Mouse (Mus musculus): ENCODE measurements at regions not wholly inside any gene's neighbourhood (a gene's known extent, or its start where the extent isn't known, plus 50 kb on each side); places are given as distances from the start of the nearest gene placed in this dataset.
A peak's percentile ranks its signal among the peaks of the same experiment; 100 is the strongest.

- H3K27me3 ChIP-seq (ENCODE audit: control insufficient read depth, insufficient read depth, low read length), result no peaks in the 10 kb centered on the region
- DNase-seq (ENCODE audit: low spot score) (no peak), ATAC-seq (ENCODE audit: insufficient read depth, low read depth) (no peak)
- H3K27ac ChIP-seq (ENCODE audit: low read depth), result no peak overlapping the region
- H3K4me1 ChIP-seq (ENCODE audit: control insufficient read depth, insufficient read depth), result no peaks in the 10 kb centered on the region
- H3K4me3 ChIP-seq (ENCODE audit: low read depth, low read length), result no peak overlapping the region
- peak overlapping the region; percentile 61 for H3K4me2 ChIP-seq (ENCODE audit: low read depth, low read length)
- H3K36me3 ChIP-seq (replicated peaks; ENCODE audit: control insufficient read depth, insufficient read depth, low read length), result no peaks in the 10 kb centered on the region
- H3K9ac ChIP-seq (replicated peaks; ENCODE audit: low read depth, low read length), result no peak overlapping the region
- H3K9me3 ChIP-seq (replicated peaks; ENCODE audit: control insufficient read depth, low read length), result no peaks in the 10 kb centered on the region
- TF ChIP-seq CTCF (IDR thresholded peaks at IDR 0.05; ENCODE audit: low read depth) (no peak), EP300 (IDR thresholded peaks at IDR 0.05; ENCODE audit: low read depth) (no peak)
- WGBS, result 73% methylated on average over 4 of the region's 4 CpGs
Measured at GRCm38 (mm10) chr14:99579765-99580266, 281.3 kb downstream of the Klf5 start.

DNA sequence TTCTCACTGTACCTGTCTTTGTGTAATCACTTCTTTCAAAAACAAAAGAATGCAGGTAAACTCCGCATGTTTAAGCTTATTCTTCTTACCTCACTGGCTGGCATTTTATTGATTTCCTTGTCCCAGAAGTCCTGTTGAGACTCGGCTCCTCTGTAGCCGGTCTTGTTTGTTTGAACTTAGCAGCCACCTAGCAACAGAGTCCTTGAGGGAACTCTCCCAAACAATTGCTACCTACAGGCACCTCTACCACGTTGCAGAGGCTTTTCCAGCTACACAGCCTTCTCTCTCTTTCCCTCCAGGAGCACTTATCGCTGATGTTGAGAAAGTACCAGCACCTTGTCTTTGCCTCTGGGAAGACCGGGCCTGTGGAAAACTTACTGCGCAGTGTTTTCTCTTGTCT lies 285.7 kb downstream of the Klf5 start:
- no peak for TF ChIP-seq CTCF (IDR thresholded peaks at IDR 0.05; ENCODE audit: low read depth)
- TF ChIP-seq EP300 (IDR thresholded peaks at IDR 0.05; ENCODE audit: low read depth), result no peak
- Histone ChIP-seq H3K9me3 (replicated peaks; ENCODE audit: control insufficient read depth, low read length) (no peaks in the 10 kb centered on the region), H3K36me3 (replicated peaks; ENCODE audit: control insufficient read depth, insufficient read depth, low read length) (no peaks in the 10 kb centered on the region), H3K27me3 (ENCODE audit: control insufficient read depth, insufficient read depth, low read length) (no peaks in the 10 kb centered on the region), H3K4me3 (ENCODE audit: low read depth, low read length) (no peak overlapping the region), H3K4me2 (ENCODE audit: low read depth, low read length) (no peak overlapping the region), H3K27ac (ENCODE audit: low read depth) (no peak overlapping the region), H3K9ac (replicated peaks; ENCODE audit: low read depth, low read length) (no peak overlapping the region), H3K4me1 (ENCODE audit: control insufficient read depth, insufficient read depth) (no peaks in the 10 kb centered on the region)
- ATAC-seq (ENCODE audit: insufficient read depth, low read depth) (no peak), DNase-seq (ENCODE audit: low spot score) (no peak)
- WGBS, result 28% methylated on average over 7 of the region's 7 CpGs

- 89% methylated on average over 7 of the region's 7 CpGs for WGBS
- no peak overlapping the region for H3K9ac ChIP-seq (replicated peaks; ENCODE audit: low read depth, low read length)
- ATAC-seq (ENCODE audit: insufficient read depth, low read depth) (no peak), DNase-seq (ENCODE audit: low spot score) (no peak)
- H3K27ac ChIP-seq (ENCODE audit: low read depth), result no peak overlapping the region
- H3K9me3 ChIP-seq (replicated peaks; ENCODE audit: control insufficient read depth, low read length), result no peaks in the 10 kb centered on the region
- no peaks in the 10 kb centered on the region for H3K4me1 ChIP-seq (ENCODE audit: control insufficient read depth, insufficient read depth)
- H3K4me3 ChIP-seq (ENCODE audit: low read depth, low read length), result no peak overlapping the region
- H3K36me3 ChIP-seq (replicated peaks; ENCODE audit: control insufficient read depth, insufficient read depth, low read length), result no peaks in the 10 kb centered on the region
- no peak overlapping the region for H3K4me2 ChIP-seq (ENCODE audit: low read depth, low read length)
- TF ChIP-seq CTCF (IDR thresholded peaks at IDR 0.05; ENCODE audit: low read depth), result no peak
- no peak for TF ChIP-seq EP300 (IDR thresholded peaks at IDR 0.05; ENCODE audit: low read depth)
- no peaks in the 10 kb centered on the region for H3K27me3 ChIP-seq (ENCODE audit: control insufficient read depth, insufficient read depth, low read length)
Measured at GRCm38 (mm10) chr14:99586029-99586428, 287.5 kb downstream of the Klf5 start.

DNA sequence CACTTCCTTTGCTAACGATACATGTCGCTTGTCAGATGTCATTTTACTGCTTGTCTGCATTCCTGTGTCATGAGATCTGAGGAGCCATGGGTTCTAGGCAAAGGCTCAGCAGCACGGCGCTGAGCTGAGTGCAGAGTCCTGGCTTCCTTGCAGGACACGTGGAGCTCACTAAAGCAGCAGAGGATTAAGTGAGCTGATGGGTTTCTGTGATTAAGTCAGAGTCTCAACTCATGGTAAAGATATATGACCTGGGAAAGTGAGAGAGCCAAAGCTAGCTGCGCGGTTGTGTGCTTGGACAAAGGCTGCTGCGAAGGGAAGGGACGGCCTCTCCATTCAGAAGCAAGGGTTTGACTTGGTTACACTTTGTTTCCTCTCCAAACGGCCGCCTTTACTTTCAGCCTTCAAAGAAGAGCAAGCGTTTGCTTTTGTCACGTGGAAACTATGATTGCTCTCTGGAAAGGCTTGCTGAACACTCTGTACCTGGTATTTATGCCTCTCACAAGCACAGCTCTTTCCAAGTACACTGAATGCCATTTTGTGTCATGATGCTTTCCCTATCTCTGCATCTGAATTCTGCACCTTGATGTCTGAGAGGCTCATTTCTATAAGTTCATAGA lies 292.5 kb downstream of the Klf5 start:
- no peak for ATAC-seq (ENCODE audit: insufficient read depth, low read depth)
- Histone ChIP-seq H3K4me1 (ENCODE audit: control insufficient read depth, insufficient read depth) (no peaks in the 10 kb centered on the region), H3K9me3 (replicated peaks; ENCODE audit: control insufficient read depth, low read length) (no peaks in the 10 kb centered on the region), H3K27me3 (ENCODE audit: control insufficient read depth, insufficient read depth, low read length) (no peaks in the 10 kb centered on the region), H3K36me3 (replicated peaks; ENCODE audit: control insufficient read depth, insufficient read depth, low read length) (no peaks in the 10 kb centered on the region), H3K9ac (replicated peaks; ENCODE audit: low read depth, low read length) (no peak overlapping the region), H3K4me2 (ENCODE audit: low read depth, low read length) (no peak overlapping the region), H3K4me3 (ENCODE audit: low read depth, low read length) (no peak overlapping the region), H3K27ac (ENCODE audit: low read depth) (no peak overlapping the region)
- no peak for DNase-seq (ENCODE audit: low spot score)
- TF ChIP-seq EP300 (IDR thresholded peaks at IDR 0.05; ENCODE audit: low read depth) (no peak), CTCF (IDR thresholded peaks at IDR 0.05; ENCODE audit: low read depth) (no peak)
- WGBS, result 48% methylated on average over 13 of the region's 13 CpGs

DNA sequence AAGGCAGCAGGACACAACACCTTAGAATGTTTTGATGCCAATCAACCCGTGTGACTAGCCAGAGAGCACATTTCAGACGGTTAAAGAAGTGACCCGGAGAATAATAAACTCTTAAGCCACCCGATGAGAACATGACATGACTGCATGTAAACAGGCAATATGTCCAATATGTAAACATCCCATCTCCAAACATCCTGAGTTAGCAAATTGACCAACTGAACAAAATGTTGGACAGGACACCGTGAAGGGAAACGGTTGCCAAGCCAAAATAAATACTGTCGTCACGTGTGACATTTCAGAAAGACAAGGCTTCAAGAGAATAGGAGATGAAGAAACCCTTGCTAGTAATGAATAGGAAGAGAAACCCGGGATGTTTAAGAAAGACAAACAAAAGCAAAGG lies 294.4 kb downstream of the Klf5 start:
- H3K4me1 ChIP-seq (ENCODE audit: control insufficient read depth, insufficient read depth), result no peaks in the 10 kb centered on the region
- H3K27me3 ChIP-seq (ENCODE audit: control insufficient read depth, insufficient read depth, low read length), result no peaks in the 10 kb centered on the region
- H3K36me3 ChIP-seq (replicated peaks; ENCODE audit: control insufficient read depth, insufficient read depth, low read length), result no peaks in the 10 kb centered on the region
- no peak for DNase-seq (ENCODE audit: low spot score)
- no peak overlapping the region for H3K27ac ChIP-seq (ENCODE audit: low read depth)
- no peak overlapping the region for H3K4me2 ChIP-seq (ENCODE audit: low read depth, low read length)
- TF ChIP-seq CTCF (IDR thresholded peaks at IDR 0.05; ENCODE audit: low read depth), result no peak
- no peak for TF ChIP-seq EP300 (IDR thresholded peaks at IDR 0.05; ENCODE audit: low read depth)
- H3K9me3 ChIP-seq (replicated peaks; ENCODE audit: control insufficient read depth, low read length), result no peaks in the 10 kb centered on the region
- H3K9ac ChIP-seq (replicated peaks; ENCODE audit: low read depth, low read length), result no peak overlapping the region
- no peak overlapping the region for H3K4me3 ChIP-seq (ENCODE audit: low read depth, low read length)
- 61% methylated on average over 9 of the region's 9 CpGs for WGBS
- ATAC-seq (ENCODE audit: insufficient read depth, low read depth), result no peak

DNA sequence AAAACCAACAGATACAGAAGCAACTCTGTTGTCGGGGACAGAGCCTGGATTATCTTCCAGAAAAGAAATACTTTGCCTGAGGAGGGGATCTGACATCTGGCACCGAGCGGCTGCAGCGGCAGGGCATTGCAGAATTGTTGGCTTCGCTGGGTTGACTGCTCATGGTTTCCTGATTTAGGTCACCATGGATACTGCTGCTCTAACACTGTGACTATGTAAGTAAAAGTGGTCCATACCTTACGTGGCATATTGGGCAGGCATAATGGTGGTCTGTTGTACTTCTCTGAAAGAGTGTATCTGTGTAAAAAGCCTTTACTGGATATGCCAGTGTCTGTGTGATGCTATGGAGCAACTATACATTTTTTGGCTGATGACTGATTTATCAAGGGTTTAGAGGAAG lies 295.4 kb downstream of the Klf5 start:
- TF ChIP-seq EP300 (IDR thresholded peaks at IDR 0.05; ENCODE audit: low read depth) (no peak), CTCF (IDR thresholded peaks at IDR 0.05; ENCODE audit: low read depth) (no peak)
- Histone ChIP-seq H3K27ac (ENCODE audit: low read depth) (no peak overlapping the region), H3K4me2 (ENCODE audit: low read depth, low read length) (no peak overlapping the region), H3K36me3 (replicated peaks; ENCODE audit: control insufficient read depth, insufficient read depth, low read length) (no peaks in the 10 kb centered on the region), H3K9ac (replicated peaks; ENCODE audit: low read depth, low read length) (no peak overlapping the region), H3K9me3 (replicated peaks; ENCODE audit: control insufficient read depth, low read length) (no peaks in the 10 kb centered on the region), H3K27me3 (ENCODE audit: control insufficient read depth, insufficient read depth, low read length) (no peaks in the 10 kb centered on the region), H3K4me1 (ENCODE audit: control insufficient read depth, insufficient read depth) (no peaks in the 10 kb centered on the region), H3K4me3 (ENCODE audit: low read depth, low read length) (no peak overlapping the region)
- DNase-seq (ENCODE audit: low spot score) (no peak), ATAC-seq (ENCODE audit: insufficient read depth, low read depth) (no peak)
- 57% methylated on average over 6 of the region's 6 CpGs for WGBS

Measured in heart, postnatal 0 days (tissue).